Mouse (Mus musculus): ENCODE data around the gene Lmln. TPM values are rescaled to one million over a fixed set of nuclear protein-coding genes. Genes with fewer than 3 reads are reported as not detected.
"Not testable (repeated sequence)": the region's sequence is repeated elsewhere in the genome, so short reads cannot be mapped to it uniquely, and the experiment has no call there.

Lmln gene
- polyA plus RNA-seq, 1 experiment from 2014 or later = 3.6 TPM

- WGBS = 51% methylated on average over 4 of the region's 4 CpGs
- no peak for ATAC-seq (ENCODE audit: insufficient number of reproducible peaks, insufficient read depth, low FRiP score, low TSS enrichment, low read depth)
- H3K4me3 ChIP-seq (replicated peaks) = no peak overlapping the region
- no peaks in the 10 kb centered on the region for H3K27me3 ChIP-seq
- no peaks in the 10 kb centered on the region for H3K9me3 ChIP-seq
- H3K9ac ChIP-seq (replicated peaks) = no peak overlapping the region
- no peaks in the 10 kb centered on the region for H3K36me3 ChIP-seq
- H3K4me2 ChIP-seq = no peak overlapping the region
- H3K4me1 ChIP-seq (replicated peaks) = peaks cover 3% of the 10 kb centered on the region; the same call in 1 of the 2 replicates
- 0 out of 2 replicates have a peak overlapping the region, but pooled peaks have one; percentile 17 for H3K27ac ChIP-seq
Observed at GRCm38 (mm10) chr16:33036006-33036405, 26.3 kb upstream of the Lmln start.

- Histone ChIP-seq H3K27ac (no peak overlapping the region), H3K9ac (replicated peaks) (no peak overlapping the region), H3K27me3 (no peaks in the 10 kb centered on the region), H3K4me1 (replicated peaks) (no peaks in the 10 kb centered on the region), H3K4me3 (replicated peaks) (no peak overlapping the region), H3K36me3 (no peaks in the 10 kb centered on the region), H3K9me3 (no peaks in the 10 kb centered on the region), H3K4me2 (no peak overlapping the region)
- ATAC-seq (ENCODE audit: insufficient number of reproducible peaks, insufficient read depth, low FRiP score, low TSS enrichment, low read depth) = no peak
- 86% methylated on average over 1 of the region's 1 CpGs for WGBS
Observed at GRCm38 (mm10) chr16:33042682-33043081, 19.6 kb upstream of the Lmln start.

DNA sequence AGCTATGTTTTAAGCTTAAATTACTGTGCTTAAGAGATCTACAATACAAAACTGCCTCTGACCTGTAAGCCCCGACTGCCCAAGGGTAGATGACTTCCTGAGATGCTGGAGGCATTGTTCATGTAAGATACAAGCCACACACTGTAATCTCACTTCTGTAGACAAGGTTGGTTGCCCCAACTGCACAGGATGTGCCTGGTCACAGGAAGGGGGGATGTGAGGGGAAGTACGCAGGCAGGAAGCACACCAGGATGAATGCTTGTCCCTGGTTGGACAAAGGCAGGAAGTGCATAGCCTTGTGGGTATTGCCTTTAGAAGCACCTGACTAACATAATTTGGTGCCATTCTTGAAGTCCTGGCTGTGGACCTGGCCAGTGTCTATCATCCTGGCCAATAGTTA is 19.1 kb upstream of the Lmln start:
- no peak for ATAC-seq (ENCODE audit: insufficient number of reproducible peaks, insufficient read depth, low FRiP score, low TSS enrichment, low read depth)
- no peak overlapping the region for H3K27ac ChIP-seq
- H3K9me3 ChIP-seq = no peaks in the 10 kb centered on the region
- H3K4me3 ChIP-seq (replicated peaks) = no peak overlapping the region
- H3K27me3 ChIP-seq = no peaks in the 10 kb centered on the region
- no peaks in the 10 kb centered on the region for H3K36me3 ChIP-seq
- 77% methylated on average over 2 of the region's 2 CpGs for WGBS
- H3K4me2 ChIP-seq = no peak overlapping the region
- H3K9ac ChIP-seq (replicated peaks) = no peak overlapping the region
- H3K4me1 ChIP-seq (replicated peaks) = no peaks in the 10 kb centered on the region

GRCm38 (mm10) chr16:33048004-33048403 is 14.3 kb upstream of the Lmln start:
- Histone ChIP-seq H3K9me3 (no peaks in the 10 kb centered on the region), H3K36me3 (no peaks in the 10 kb centered on the region), H3K4me1 (replicated peaks) (no peaks in the 10 kb centered on the region), H3K4me3 (replicated peaks) (no peak overlapping the region), H3K9ac (replicated peaks) (no peak overlapping the region), H3K27ac (no peak overlapping the region), H3K4me2 (no peak overlapping the region), H3K27me3 (no peaks in the 10 kb centered on the region)
- 98% methylated on average over 1 of the region's 1 CpGs for WGBS
- ATAC-seq (ENCODE audit: insufficient number of reproducible peaks, insufficient read depth, low FRiP score, low TSS enrichment, low read depth) = no peak

DNA sequence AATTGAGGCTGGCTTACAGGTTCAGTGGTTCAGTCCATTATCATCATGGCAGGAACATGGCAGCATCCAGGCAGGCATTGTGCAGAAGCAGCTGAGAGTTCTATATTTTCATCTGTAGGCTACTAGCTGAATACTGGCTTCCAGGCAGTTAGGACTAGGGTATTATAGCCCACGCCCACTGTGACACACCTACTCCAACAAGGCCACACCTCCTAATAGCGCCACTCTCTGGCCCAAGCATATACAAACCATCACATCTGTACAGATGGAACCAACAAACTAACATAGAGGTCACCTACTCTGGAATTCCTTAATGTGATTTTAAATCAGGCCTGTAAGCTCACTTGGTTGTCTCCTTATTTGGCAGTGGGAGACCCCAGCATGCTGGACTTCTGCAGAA is 13.6 kb upstream of the Lmln start:
- no peaks in the 10 kb centered on the region for H3K9me3 ChIP-seq
- H3K4me2 ChIP-seq = no peak overlapping the region
- WGBS = 83% methylated on average over 2 of the region's 2 CpGs
- H3K27ac ChIP-seq = no peak overlapping the region
- H3K9ac ChIP-seq (replicated peaks) = no peak overlapping the region
- H3K27me3 ChIP-seq = no peaks in the 10 kb centered on the region
- H3K4me3 ChIP-seq (replicated peaks) = no peak overlapping the region
- H3K4me1 ChIP-seq (replicated peaks) = no peaks in the 10 kb centered on the region
- H3K36me3 ChIP-seq = no peaks in the 10 kb centered on the region
- ATAC-seq (ENCODE audit: insufficient number of reproducible peaks, insufficient read depth, low FRiP score, low TSS enrichment, low read depth) = no peak

DNA sequence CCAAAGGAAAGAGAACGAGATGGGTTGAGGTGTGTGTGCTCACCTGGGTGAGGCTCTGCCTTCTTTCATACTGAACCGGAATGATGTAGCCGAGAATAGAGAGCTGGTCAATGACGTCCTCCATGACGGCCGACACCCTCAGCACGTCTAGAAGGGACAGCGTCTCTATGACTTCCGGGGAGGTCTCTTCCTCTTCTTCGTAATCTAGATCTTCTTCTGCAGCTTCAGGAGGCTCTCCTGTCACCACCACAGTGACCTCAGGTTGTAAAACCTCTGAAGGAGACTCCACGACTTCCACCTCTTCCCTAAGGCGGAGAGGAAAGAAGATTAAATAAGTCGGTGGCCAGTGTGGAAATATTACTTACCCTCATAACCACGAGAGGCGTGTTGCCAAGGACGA is 12.5 kb upstream of the Lmln start:
- no peak overlapping the region for H3K9ac ChIP-seq (replicated peaks)
- H3K27ac ChIP-seq = no peak overlapping the region
- H3K4me2 ChIP-seq = no peak overlapping the region
- 93% methylated on average over 16 of the region's 16 CpGs for WGBS
- H3K36me3 ChIP-seq = no peaks in the 10 kb centered on the region
- no peak for ATAC-seq (ENCODE audit: insufficient number of reproducible peaks, insufficient read depth, low FRiP score, low TSS enrichment, low read depth)
- no peak overlapping the region for H3K4me3 ChIP-seq (replicated peaks)
- H3K4me1 ChIP-seq (replicated peaks) = no peaks in the 10 kb centered on the region
- no peaks in the 10 kb centered on the region for H3K9me3 ChIP-seq
- H3K27me3 ChIP-seq = no peaks in the 10 kb centered on the region

DNA sequence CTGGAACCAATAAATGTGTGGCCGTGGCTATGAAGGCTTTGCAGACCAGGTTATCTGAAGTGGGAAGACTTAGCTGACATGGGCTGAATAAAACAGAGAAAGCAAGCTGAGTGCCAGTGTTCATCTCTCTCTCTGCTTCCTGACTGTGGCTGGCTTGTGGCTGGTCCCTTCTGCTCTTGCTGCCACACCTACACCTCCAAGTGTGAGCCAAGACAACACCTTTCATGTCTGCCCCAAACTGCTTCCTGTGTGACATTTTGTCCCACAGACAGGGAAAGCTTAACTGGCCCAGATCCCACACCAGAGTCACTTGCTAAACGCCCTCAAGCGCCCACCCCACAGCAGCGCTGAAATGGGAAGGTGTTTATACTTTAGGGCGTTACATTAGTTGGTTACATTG is 9.2 kb upstream of the Lmln start:
- H3K27me3 ChIP-seq = no peaks in the 10 kb centered on the region
- H3K36me3 ChIP-seq = peaks cover 4% of the 10 kb centered on the region
- no peak overlapping the region for H3K4me2 ChIP-seq
- H3K4me3 ChIP-seq (replicated peaks) = no peak overlapping the region
- no peak overlapping the region for H3K9ac ChIP-seq (replicated peaks)
- 66% methylated on average over 5 of the region's 5 CpGs for WGBS
- no peak for ATAC-seq (ENCODE audit: insufficient number of reproducible peaks, insufficient read depth, low FRiP score, low TSS enrichment, low read depth)
- H3K9me3 ChIP-seq = no peaks in the 10 kb centered on the region
- no peak overlapping the region for H3K27ac ChIP-seq
- H3K4me1 ChIP-seq (replicated peaks) = peaks cover 9% of the 10 kb centered on the region

DNA sequence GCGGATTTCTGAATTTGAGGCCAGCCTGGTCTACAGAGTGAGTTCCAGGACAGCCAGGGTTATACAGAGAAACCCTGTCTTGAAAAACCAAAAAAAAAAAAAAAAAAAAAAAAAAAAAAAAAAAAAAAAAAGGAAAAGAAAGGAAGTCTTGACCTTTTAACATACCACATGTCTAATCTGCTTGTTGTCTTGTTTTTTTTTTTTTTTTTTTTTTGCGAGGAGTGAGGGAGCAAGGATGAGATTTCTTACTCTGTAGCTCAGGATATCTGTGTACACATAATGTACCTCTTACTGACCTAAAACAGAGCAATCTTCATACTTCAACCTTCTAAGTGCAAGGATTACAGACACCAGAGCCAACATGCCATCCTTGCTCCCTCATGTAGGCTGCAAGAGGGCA is 7.4 kb upstream of the Lmln start:
- not testable (repeated sequence) for ATAC-seq (ENCODE audit: insufficient number of reproducible peaks, insufficient read depth, low FRiP score, low TSS enrichment, low read depth); H3K9me3 ChIP-seq; H3K4me2 ChIP-seq; H3K27ac ChIP-seq; H3K27me3 ChIP-seq; H3K4me3 ChIP-seq (replicated peaks); H3K9ac ChIP-seq (replicated peaks)
- peaks cover 14% of the 10 kb centered on the region for H3K4me1 ChIP-seq (replicated peaks)
- H3K36me3 ChIP-seq = peaks cover 22% of the 10 kb centered on the region
- 84% methylated on average over 2 of the region's 2 CpGs for WGBS

DNA sequence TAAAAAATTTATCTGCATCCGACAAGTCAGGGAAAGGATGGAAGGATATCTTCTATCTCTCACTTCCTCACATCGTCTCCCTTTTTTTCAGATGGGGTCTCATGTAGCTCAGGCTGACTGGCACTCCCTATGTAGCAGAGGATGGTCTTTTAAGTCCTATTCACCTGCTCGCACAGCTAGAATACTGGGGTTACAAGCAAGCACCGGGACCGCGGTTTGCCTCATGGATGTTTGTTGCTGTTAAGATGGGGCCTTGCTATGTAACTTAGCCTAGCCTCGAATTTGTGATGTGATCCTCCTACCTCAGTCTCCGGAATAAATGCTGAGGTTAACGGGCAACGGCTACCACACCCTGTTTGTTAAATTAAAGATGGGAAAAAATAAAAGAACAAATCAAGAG is 6.7 kb upstream of the Lmln start:
- no peaks in the 10 kb centered on the region for H3K27me3 ChIP-seq
- H3K4me1 ChIP-seq (replicated peaks) = peaks cover 14% of the 10 kb centered on the region
- H3K27ac ChIP-seq = no peak overlapping the region
- H3K4me3 ChIP-seq (replicated peaks) = peak overlapping the region; percentile 92
- 0 out of 2 replicates have a peak overlapping the region, but pooled peaks have one; percentile 97 for H3K9ac ChIP-seq (replicated peaks)
- peak overlapping the region; percentile 73 for H3K4me2 ChIP-seq
- WGBS = 24% methylated on average over 10 of the region's 10 CpGs
- no peaks in the 10 kb centered on the region for H3K9me3 ChIP-seq
- H3K36me3 ChIP-seq = peaks cover 29% of the 10 kb centered on the region
- ATAC-seq (ENCODE audit: insufficient number of reproducible peaks, insufficient read depth, low FRiP score, low TSS enrichment, low read depth) = peak; percentile 16; the same call in 1 of the 2 replicates

DNA sequence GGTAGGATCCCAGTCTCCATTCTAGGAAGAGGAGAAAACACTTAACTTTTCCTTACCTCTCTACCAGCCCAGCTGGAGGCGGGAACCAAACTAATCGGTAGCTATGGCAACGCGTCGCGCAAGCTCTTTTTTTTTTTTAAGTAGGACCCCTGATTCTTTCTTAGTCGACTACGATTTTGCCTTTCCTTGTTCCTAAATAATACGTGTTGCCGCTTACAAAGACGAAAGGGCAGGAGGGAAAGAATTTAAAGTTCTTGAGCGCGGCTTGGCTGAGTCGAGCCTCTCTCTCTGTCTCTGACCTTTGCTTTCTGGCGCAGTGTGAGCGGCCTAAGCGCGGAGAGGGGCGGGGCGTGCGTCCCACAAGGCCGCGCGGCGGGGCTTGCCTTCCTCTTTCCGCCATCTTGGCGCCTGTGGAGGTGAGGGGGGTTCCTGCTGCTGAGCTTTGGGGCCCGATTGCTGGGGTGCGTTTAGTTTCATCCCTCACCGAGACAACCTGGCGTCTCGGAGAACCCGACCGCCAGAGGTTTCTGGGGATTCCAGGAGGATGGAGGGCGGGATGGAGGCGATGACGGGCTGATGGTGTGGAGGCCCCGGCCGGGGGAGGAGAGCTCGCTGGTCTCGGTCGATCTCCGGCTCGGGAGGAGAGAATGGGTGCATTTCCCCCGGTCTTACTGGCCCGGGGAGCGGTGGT is 6.1 kb upstream of the Lmln start, which contains the start of the genes Iqcg and Rpl35a:
Gene Iqcg, minus strand, starts transcription at position 124 of the 691 bp plus-strand sequence.
Gene Rpl35a, plus strand, starts transcription at position 359 of the 691 bp plus-strand sequence.
- no peaks in the 10 kb centered on the region for H3K9me3 ChIP-seq
- WGBS = under 1% methylated on average over 47 of the region's 47 CpGs

DNA sequence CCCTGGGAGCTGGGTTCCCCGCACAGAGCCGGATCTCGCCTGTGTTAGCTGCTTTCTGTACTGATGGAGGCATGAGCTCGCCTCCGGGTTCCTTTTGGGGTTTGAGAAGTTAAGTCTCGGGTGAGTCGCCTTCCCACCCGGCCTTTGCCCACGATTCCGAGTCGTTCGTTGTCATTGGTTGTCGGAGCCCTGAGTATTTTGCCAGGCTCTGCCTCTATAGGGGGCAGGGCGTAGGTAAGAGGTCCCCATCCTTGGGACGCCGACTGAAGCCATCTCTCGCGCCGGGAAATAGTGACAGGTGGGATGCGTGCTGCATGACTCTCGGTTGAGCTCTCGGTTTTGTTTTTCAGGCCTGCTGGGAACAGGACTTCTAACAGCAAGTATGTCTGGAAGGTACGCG is 5.5 kb upstream of the Lmln start:
- no peak for ATAC-seq (ENCODE audit: insufficient number of reproducible peaks, insufficient read depth, low FRiP score, low TSS enrichment, low read depth)
- no peaks in the 10 kb centered on the region for H3K9me3 ChIP-seq
- peaks cover 33% of the 10 kb centered on the region for H3K36me3 ChIP-seq
- H3K4me3 ChIP-seq (replicated peaks) = peak overlapping the region; percentile 92
- H3K4me1 ChIP-seq (replicated peaks) = peaks cover 17% of the 10 kb centered on the region
- H3K27ac ChIP-seq = peak overlapping the region; percentile 94
- peak overlapping the region; percentile 73 for H3K4me2 ChIP-seq
- H3K9ac ChIP-seq (replicated peaks) = peak overlapping the region; percentile 97
- under 1% methylated on average over 24 of the region's 24 CpGs for WGBS
- H3K27me3 ChIP-seq = no peaks in the 10 kb centered on the region

More for the DNA sequence above, 6.1 kb upstream of the Lmln start, which contains the start of the genes Iqcg and Rpl35a:
- Histone ChIP-seq H3K36me3 (peaks cover 33% of the 10 kb centered on the region), H3K4me1 (replicated peaks) (peaks cover 14% of the 10 kb centered on the region), H3K4me2 (peak within 1 kb of the TSS; percentile 73), H3K27me3 (no peaks in the 10 kb centered on the region), H3K27ac (peak within 1 kb of the TSS; percentile 94), H3K4me3 (replicated peaks) (peak within 1 kb of the TSS; percentile 92), H3K9ac (replicated peaks) (peak within 1 kb of the TSS; percentile 97)
- ATAC-seq (ENCODE audit: insufficient number of reproducible peaks, insufficient read depth, low FRiP score, low TSS enrichment, low read depth) = peak; percentile 88

- Histone ChIP-seq H3K36me3 (peaks cover 33% of the 10 kb centered on the region), H3K27me3 (no peaks in the 10 kb centered on the region), H3K9me3 (no peaks in the 10 kb centered on the region), H3K27ac (no peak overlapping the region), H3K4me2 (peak overlapping the region; percentile 73), H3K4me1 (replicated peaks) (peaks cover 20% of the 10 kb centered on the region), H3K4me3 (replicated peaks) (peak overlapping the region; percentile 92), H3K9ac (replicated peaks) (0 out of 2 replicates have a peak overlapping the region, but pooled peaks have one; percentile 24)
- ATAC-seq (ENCODE audit: insufficient number of reproducible peaks, insufficient read depth, low FRiP score, low TSS enrichment, low read depth) = no peak
- 89% methylated on average over 16 of the region's 16 CpGs for WGBS
Observed at GRCm38 (mm10) chr16:33058033-33058432, 4.3 kb upstream of the Lmln start.
